Mouse (Mus musculus) brain, embryonic 14.5 days (tissue): Measurements from ENCODE around the gene Anln.

Experiments
- CTCF ChIP-seq: fragments of 200-500 bp; IDR thresholded peaks from 2 replicates; pipeline ENCODE4 v1.5.1; 2012; ENCODE audit warnings: inconsistent platforms, mild to moderate bottlenecking, moderate library complexity, borderline replicate concordance; ENCODE audit not compliant: insufficient read depth, insufficient read length; ENCODE audit errors: extremely low read depth
- POLR2A ChIP-seq: fragments of 200-500 bp; IDR thresholded peaks from 2 replicates; pipeline ENCODE4 v1.6.1; 2012; ENCODE audit warnings: mild to moderate bottlenecking, inconsistent platforms, borderline replicate concordance; ENCODE audit not compliant: poor library complexity, insufficient read depth, insufficient read length, severe bottlenecking; ENCODE audit errors: extremely low read depth

GRCm38 (mm10) chr9:22327099-22327474, 61.9 kb downstream of the Anln start:
- TF ChIP-seq CTCF: no peak
- TF ChIP-seq POLR2A: no peak
